Mouse (Mus musculus): ENCODE data around the gene Parvg. TPM values are rescaled to one million over a fixed set of nuclear protein-coding genes. Genes with fewer than 3 reads are reported as not detected.

The Parvg gene
- polyA plus RNA-seq, 1 experiment, result 4.8 TPM

DNA sequence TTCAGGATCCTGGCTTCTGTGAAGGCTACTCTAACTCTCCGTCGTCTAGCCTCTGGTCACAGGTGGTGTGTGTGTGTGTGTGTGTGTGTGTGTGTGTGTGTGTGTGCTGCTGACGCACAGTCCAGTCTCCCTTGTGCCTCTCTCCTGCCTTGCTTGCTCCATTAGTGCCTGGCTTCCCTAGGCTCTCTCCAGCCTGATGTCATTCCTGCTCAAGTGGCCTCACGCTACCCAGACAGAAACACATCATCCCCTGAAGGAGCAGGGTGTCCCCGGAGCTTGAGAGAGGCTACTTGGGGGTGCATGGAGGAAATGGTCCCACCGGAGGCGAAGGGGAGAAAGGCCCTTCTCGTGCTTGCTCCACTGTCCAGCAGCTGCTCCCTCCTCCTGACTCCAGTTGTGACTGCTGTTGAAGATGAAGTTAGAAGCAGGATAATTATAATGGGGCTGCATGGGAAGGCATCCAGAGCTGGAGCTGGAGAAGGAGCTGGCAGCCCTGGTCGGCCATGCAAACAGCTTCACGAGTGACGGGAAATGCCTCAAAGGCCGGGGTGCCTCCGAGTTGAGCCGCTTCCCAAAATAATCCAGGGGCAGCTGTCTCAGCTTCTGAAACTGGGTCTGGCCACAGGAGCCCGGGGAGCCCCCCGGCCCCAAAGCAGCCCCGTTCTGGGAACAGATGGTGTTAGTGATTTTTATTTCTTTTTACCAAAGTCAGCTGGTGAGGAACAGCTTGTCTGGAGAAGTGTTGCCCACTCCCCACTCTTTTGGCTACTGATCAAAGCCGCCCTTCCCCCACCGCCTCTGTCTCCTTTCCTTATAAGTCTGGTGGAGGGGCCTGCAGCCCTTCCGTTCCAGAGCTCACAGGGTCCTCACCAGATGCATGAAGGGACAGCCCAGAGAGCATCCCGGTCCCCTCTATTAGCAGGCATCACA lies 28.4 kb downstream of the Parvg start:
- no peak overlapping the region for H3K27ac ChIP-seq (ENCODE audit: insufficient read depth, low read depth, low read length)
- H3K36me3 ChIP-seq (ENCODE audit: control insufficient read depth, insufficient read depth, low read length), result no peaks in the 10 kb centered on the region
- no peaks in the 10 kb centered on the region for H3K27me3 ChIP-seq (ENCODE audit: control insufficient read depth, insufficient read depth, low read length)
- H3K4me3 ChIP-seq (ENCODE audit: low read depth, low read length), result no peak overlapping the region
- no peaks in the 10 kb centered on the region for H3K4me1 ChIP-seq (ENCODE audit: control insufficient read depth, insufficient read depth, insufficient read length, low read length)
- TF ChIP-seq CTCF (IDR thresholded peaks at IDR 0.05; ENCODE audit: extremely low read depth, insufficient read length, insufficient replicate concordance, low read depth, low read length) (no peak), POLR2A (IDR thresholded peaks at IDR 0.05; ENCODE audit: low read depth, low read length) (no peak)
- 70% methylated on average over 21 of the region's 21 CpGs for WGBS

DNA sequence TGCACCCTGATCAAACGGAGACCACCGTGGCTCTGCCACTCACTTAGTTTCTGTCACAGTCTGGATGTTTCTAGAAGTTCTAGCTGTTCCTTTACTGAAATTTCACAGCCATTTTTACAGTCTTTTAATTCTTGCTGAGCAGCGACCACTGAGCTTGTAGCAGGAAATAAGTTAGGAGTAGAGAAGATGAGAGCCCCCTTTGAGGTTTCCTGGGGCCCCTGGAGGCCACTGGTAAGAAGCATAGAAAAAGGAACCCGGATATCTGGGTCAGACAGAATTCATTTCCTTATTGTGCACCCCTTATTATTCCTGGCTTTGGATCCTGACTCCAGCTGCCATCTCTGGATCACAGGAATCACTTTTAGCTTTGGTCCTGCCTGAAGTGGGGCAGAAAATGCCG lies 31.3 kb downstream of the Parvg start:
- Histone ChIP-seq H3K27me3 (ENCODE audit: control insufficient read depth, insufficient read depth, low read length) (no peaks in the 10 kb centered on the region), H3K27ac (ENCODE audit: insufficient read depth, low read depth, low read length) (no peak overlapping the region), H3K4me3 (ENCODE audit: low read depth, low read length) (no peak overlapping the region), H3K4me1 (ENCODE audit: control insufficient read depth, insufficient read depth, insufficient read length, low read length) (no peaks in the 10 kb centered on the region), H3K36me3 (ENCODE audit: control insufficient read depth, insufficient read depth, low read length) (no peaks in the 10 kb centered on the region)
- 63% methylated on average over 5 of the region's 5 CpGs for WGBS
- TF ChIP-seq CTCF (IDR thresholded peaks at IDR 0.05; ENCODE audit: extremely low read depth, insufficient read length, insufficient replicate concordance, low read depth, low read length), result no peak
- TF ChIP-seq POLR2A (IDR thresholded peaks at IDR 0.05; ENCODE audit: low read depth, low read length), result no peak

DNA sequence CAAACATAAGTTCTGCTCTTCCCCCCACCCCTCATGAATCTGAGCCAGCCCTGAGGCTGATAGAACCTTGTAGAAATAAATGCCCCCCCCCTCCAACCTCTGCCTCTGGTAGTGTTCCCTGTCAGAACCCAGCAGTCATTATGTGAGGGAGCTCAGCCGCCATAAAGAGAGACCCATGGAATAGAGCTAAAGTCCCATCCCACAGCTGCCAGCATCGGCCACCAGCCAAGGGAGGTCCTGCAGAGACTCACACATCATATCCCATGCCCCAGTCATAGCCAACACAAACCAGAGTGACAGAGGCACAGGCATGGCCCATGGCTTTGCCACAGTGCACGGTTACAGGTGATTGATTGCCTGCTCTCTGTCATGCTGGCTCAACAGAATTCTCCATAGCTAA lies 40.9 kb downstream of the Parvg start:
- WGBS, result 85% methylated on average over 3 of the region's 3 CpGs
- H3K36me3 ChIP-seq (ENCODE audit: control insufficient read depth, insufficient read depth, low read length), result no peaks in the 10 kb centered on the region
- no peaks in the 10 kb centered on the region for H3K4me1 ChIP-seq (ENCODE audit: control insufficient read depth, insufficient read depth, insufficient read length, low read length)
- no peaks in the 10 kb centered on the region for H3K27me3 ChIP-seq (ENCODE audit: control insufficient read depth, insufficient read depth, low read length)
- TF ChIP-seq CTCF (IDR thresholded peaks at IDR 0.05; ENCODE audit: extremely low read depth, insufficient read length, insufficient replicate concordance, low read depth, low read length) (no peak), POLR2A (IDR thresholded peaks at IDR 0.05; ENCODE audit: low read depth, low read length) (no peak)
- H3K4me3 ChIP-seq (ENCODE audit: low read depth, low read length), result no peak overlapping the region
- no peak overlapping the region for H3K27ac ChIP-seq (ENCODE audit: insufficient read depth, low read depth, low read length)

DNA sequence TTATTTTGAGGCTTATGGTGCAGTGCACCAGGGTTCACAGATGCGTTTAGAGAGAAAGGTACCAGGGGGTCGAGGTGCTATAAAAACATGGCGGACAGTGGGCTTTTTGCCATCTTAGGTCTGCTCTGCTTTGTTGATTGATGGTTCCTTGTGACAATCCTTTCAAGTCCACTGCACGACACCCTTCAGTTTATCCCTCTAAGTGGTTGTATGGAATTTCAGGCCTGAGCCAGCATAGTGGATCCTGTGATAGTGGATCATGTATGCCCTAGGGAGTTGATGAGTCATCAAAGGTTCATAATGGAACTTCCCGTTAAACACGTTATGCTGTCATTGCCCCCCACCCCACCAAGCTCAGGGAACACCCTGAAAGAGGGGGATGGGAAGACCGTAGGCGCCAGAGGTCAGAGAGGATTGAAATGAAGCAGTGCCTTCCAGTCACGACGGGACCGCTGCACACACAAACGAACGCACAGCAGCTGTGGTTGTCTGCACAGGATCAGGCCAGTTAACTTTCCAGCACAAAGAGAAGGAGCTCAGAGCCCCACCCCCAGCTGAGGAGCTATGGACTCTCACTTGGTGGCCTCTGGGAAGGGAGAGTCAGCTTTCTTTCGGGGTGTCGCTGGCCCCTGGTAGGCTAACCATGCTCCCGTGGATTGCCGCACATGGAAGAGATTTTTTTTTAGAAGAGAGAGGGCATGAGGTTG lies 42.0 kb downstream of the Parvg start:
- no peaks in the 10 kb centered on the region for H3K4me1 ChIP-seq (ENCODE audit: control insufficient read depth, insufficient read depth, insufficient read length, low read length)
- TF ChIP-seq POLR2A (IDR thresholded peaks at IDR 0.05; ENCODE audit: low read depth, low read length), result no peak
- no peak for TF ChIP-seq CTCF (IDR thresholded peaks at IDR 0.05; ENCODE audit: extremely low read depth, insufficient read length, insufficient replicate concordance, low read depth, low read length)
- no peaks in the 10 kb centered on the region for H3K27me3 ChIP-seq (ENCODE audit: control insufficient read depth, insufficient read depth, low read length)
- H3K36me3 ChIP-seq (ENCODE audit: control insufficient read depth, insufficient read depth, low read length), result no peaks in the 10 kb centered on the region
- no peak overlapping the region for H3K4me3 ChIP-seq (ENCODE audit: low read depth, low read length)
- 73% methylated on average over 17 of the region's 17 CpGs for WGBS
- H3K27ac ChIP-seq (ENCODE audit: insufficient read depth, low read depth, low read length), result no peak overlapping the region

DNA sequence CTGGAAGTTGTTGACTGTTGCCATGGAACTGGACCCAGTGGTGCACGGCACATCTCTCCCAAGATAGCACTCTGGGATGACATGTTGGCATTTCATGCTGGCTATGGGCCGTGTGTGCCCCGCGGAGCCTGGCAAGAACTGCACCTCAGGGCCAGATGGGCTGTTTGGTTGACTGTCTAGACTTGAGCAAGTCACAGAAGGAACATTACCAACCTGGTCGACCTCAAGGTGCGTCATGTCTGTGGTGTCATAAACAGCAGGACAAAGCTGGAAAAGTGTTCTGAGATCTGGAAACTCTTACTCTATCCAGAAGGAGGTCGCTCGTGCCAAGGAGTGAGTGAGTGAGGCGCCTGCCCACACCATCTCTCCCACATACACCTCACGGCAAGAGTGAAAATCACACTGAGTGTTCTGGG lies 42.8 kb downstream of the Parvg start:
- WGBS, result 79% methylated on average over 10 of the region's 10 CpGs
- no peak for TF ChIP-seq POLR2A (IDR thresholded peaks at IDR 0.05; ENCODE audit: low read depth, low read length)
- no peak for TF ChIP-seq CTCF (IDR thresholded peaks at IDR 0.05; ENCODE audit: extremely low read depth, insufficient read length, insufficient replicate concordance, low read depth, low read length)
- H3K4me3 ChIP-seq (ENCODE audit: low read depth, low read length), result no peak overlapping the region
- no peaks in the 10 kb centered on the region for H3K4me1 ChIP-seq (ENCODE audit: control insufficient read depth, insufficient read depth, insufficient read length, low read length)
- H3K36me3 ChIP-seq (ENCODE audit: control insufficient read depth, insufficient read depth, low read length), result no peaks in the 10 kb centered on the region
- H3K27ac ChIP-seq (ENCODE audit: insufficient read depth, low read depth, low read length), result no peak overlapping the region
- no peaks in the 10 kb centered on the region for H3K27me3 ChIP-seq (ENCODE audit: control insufficient read depth, insufficient read depth, low read length)

DNA sequence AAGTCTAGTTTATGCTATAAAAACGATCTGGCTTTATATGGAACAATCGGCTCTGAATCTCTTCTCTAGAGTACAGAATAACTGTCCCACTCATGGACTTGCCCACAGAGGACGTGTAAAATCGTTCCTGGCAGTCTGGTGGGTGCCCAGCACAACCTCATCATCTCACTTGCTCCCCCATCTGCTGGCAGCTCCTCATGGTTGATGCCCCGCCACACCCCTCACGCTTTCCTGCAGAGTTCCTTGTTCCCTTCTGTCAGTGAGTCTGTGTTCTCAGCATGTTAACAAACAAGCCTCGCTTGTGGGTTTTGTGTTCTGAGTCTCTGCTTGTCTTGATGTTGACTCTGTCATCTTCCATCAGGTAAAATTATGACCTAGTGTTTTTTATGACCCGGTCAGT lies 43.6 kb downstream of the Parvg start:
- Histone ChIP-seq H3K27ac (ENCODE audit: insufficient read depth, low read depth, low read length) (no peak overlapping the region), H3K27me3 (ENCODE audit: control insufficient read depth, insufficient read depth, low read length) (no peaks in the 10 kb centered on the region), H3K4me3 (ENCODE audit: low read depth, low read length) (no peak overlapping the region), H3K36me3 (ENCODE audit: control insufficient read depth, insufficient read depth, low read length) (no peaks in the 10 kb centered on the region), H3K4me1 (ENCODE audit: control insufficient read depth, insufficient read depth, insufficient read length, low read length) (no peaks in the 10 kb centered on the region)
- no peak for TF ChIP-seq POLR2A (IDR thresholded peaks at IDR 0.05; ENCODE audit: low read depth, low read length)
- TF ChIP-seq CTCF (IDR thresholded peaks at IDR 0.05; ENCODE audit: extremely low read depth, insufficient read length, insufficient replicate concordance, low read depth, low read length), result no peak
- 68% methylated on average over 8 of the region's 8 CpGs for WGBS

DNA sequence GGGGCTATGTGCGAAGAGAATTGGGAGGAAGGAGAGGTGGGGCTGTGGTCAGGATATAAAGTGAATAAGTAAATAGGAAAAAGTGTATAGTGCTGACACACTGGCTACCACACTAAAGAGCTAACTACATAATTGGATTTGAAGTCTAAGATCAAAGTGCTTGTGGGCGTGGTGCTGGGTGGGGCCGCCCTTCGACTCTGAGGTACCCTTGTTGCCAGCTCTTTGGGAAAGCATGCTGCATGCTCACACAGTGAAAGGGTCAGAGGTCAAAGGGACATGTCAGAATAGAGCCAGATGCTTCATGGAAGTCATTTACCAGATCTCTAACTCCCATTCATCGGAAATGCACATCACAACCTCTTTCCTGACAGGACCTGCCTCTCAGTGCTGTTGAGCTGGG lies 49.0 kb downstream of the Parvg start:
- no peaks in the 10 kb centered on the region for H3K4me1 ChIP-seq (ENCODE audit: control insufficient read depth, insufficient read depth, insufficient read length, low read length)
- WGBS, result 25% methylated on average over 5 of the region's 5 CpGs
- H3K4me3 ChIP-seq (ENCODE audit: low read depth, low read length), result no peak overlapping the region
- no peak for TF ChIP-seq POLR2A (IDR thresholded peaks at IDR 0.05; ENCODE audit: low read depth, low read length)
- no peak for TF ChIP-seq CTCF (IDR thresholded peaks at IDR 0.05; ENCODE audit: extremely low read depth, insufficient read length, insufficient replicate concordance, low read depth, low read length)
- H3K36me3 ChIP-seq (ENCODE audit: control insufficient read depth, insufficient read depth, low read length), result no peaks in the 10 kb centered on the region
- H3K27me3 ChIP-seq (ENCODE audit: control insufficient read depth, insufficient read depth, low read length), result no peaks in the 10 kb centered on the region
- no peak overlapping the region for H3K27ac ChIP-seq (ENCODE audit: insufficient read depth, low read depth, low read length)
